Mouse (Mus musculus) left cerebral cortex, postnatal 4 days (tissue): ENCODE measurements at regions not wholly inside any gene's neighbourhood (a gene's known extent, or its start where the extent isn't known, plus 50 kb on each side); places are given as distances from the start of the nearest gene placed in this dataset.
A peak's percentile ranks its signal among the peaks of the same experiment; 100 is the strongest.
"Not testable (repeated sequence)": the region's sequence is repeated elsewhere in the genome, so short reads cannot be mapped to it uniquely, and the experiment has no call there.

Experiments used
- DNase-seq: peaks from one replicate; pipeline ENCODE4 v3.0.0-alpha.2; 2022
- intact Hi-C: fragments of 180-260 bp; cut with DNase I; formaldehyde crosslinking; loops from one replicate; pipeline ENCODE4 v1.15.1; 2025

GRCm38 (mm10) chr4:6600766-6601367 is 1638.0 kb downstream of the Car8 start:
- DNase-seq = peak; percentile 16
- intact Hi-C loops = no loop called here

GRCm38 (mm10) chr4:6596321-6596720 is 1642.5 kb downstream of the Car8 start:
- intact Hi-C loops = no loop called here
- DNase-seq = no peak

- DNase-seq, intact Hi-C loops: not testable (repeated sequence)
Measured at GRCm38 (mm10) chr4:6592890-6593289, 1646.0 kb downstream of the Car8 start.

GRCm38 (mm10) chr4:6561604-6562357 is 1677.1 kb downstream of the Car8 start:
- intact Hi-C loops = loop anchor here (2.0 to 10.0 kb wide), 4 partner anchors 423 to 1806 kb away; no protein-coding TSS in a partner anchor
- DNase-seq = peak; percentile 39

- no peak for DNase-seq
- intact Hi-C loops = no loop called here
Measured at GRCm38 (mm10) chr4:6539626-6540025, 1699.2 kb downstream of the Car8 start.

GRCm38 (mm10) chr4:6532441-6532840 is 1706.4 kb downstream of the Car8 start:
- DNase-seq = no peak
- intact Hi-C loops = no loop called here

- intact Hi-C loops = no loop called here
- no peak for DNase-seq
Measured at GRCm38 (mm10) chr4:6517626-6518025, 1721.2 kb downstream of the Car8 start.

- intact Hi-C loops = loop anchor here (5.0 kb wide), 1 partner anchor 288 kb away; no protein-coding TSS in a partner anchor
- peak; percentile 48 for DNase-seq
Measured at GRCm38 (mm10) chr4:6514823-6515222, 1721.7 kb upstream of the Impad1 start.

- no peak for DNase-seq
- intact Hi-C loops = loop anchor here (5.0 kb wide), 1 partner anchor 286 kb away; no protein-coding TSS in a partner anchor
Measured at GRCm38 (mm10) chr4:6513635-6514034, 1720.5 kb upstream of the Impad1 start.

- peak; percentile 77 for DNase-seq
- intact Hi-C loops = loop anchor here (5.0 kb wide), 1 partner anchor 286 kb away; no protein-coding TSS in a partner anchor
Measured at GRCm38 (mm10) chr4:6512749-6513364, 1719.7 kb upstream of the Impad1 start.

- intact Hi-C loops = no loop called here
- no peak for DNase-seq
Measured at GRCm38 (mm10) chr4:6508091-6508490, 1714.9 kb upstream of the Impad1 start.
